Mouse (Mus musculus) ES-Bruce4 (cell line): Measurements from ENCODE around the gene Vipas39. TPM values are rescaled to one million over a fixed set of nuclear protein-coding genes. Genes with fewer than 3 reads are reported as not detected.
"Not testable (repeated sequence)": the region's sequence is repeated elsewhere in the genome, so short reads cannot be mapped to it uniquely, and the experiment has no call there.

Experiments
- H3K27ac ChIP-seq: 2 replicates; pipeline ENCODE4 v1.5.1; 2012; ENCODE audit warnings: low read length, inconsistent platforms; ENCODE audit not compliant: insufficient read depth
- H3K27me3 ChIP-seq: 2 replicates; pipeline ENCODE4 v1.6.1; 2012; ENCODE audit warnings: mild to moderate bottlenecking, low read length, inconsistent platforms; ENCODE audit not compliant: control insufficient read depth, poor library complexity, insufficient read depth, severe bottlenecking
- H3K36me3 ChIP-seq: 2 replicates; pipeline ENCODE4 v1.6.1; 2012; ENCODE audit warnings: inconsistent platforms, mild to moderate bottlenecking, low read length, moderate library complexity; ENCODE audit not compliant: control insufficient read depth, poor library complexity, insufficient read depth, severe bottlenecking
- H3K4me1 ChIP-seq: one replicate; pipeline ENCODE4 v1.8.1; 2011; ENCODE audit warnings: low read length; ENCODE audit not compliant: control insufficient read depth, insufficient read depth
- H3K4me3 ChIP-seq: 2 replicates; pipeline ENCODE4 v1.5.1; 2011; ENCODE audit warnings: low read depth, mild to moderate bottlenecking, low read length
- H3K9ac ChIP-seq: 2 replicates; pipeline ENCODE4 v1.6.1; 2012; ENCODE audit warnings: low read depth, mild to moderate bottlenecking, inconsistent platforms; ENCODE audit not compliant: poor library complexity, severe bottlenecking
- H3K9me3 ChIP-seq: replicated peaks from 2 replicates; pipeline ENCODE4 v1.6.1; 2012; ENCODE audit warnings: mild to moderate bottlenecking, low read length, inconsistent platforms; ENCODE audit not compliant: control insufficient read depth, poor library complexity, insufficient read depth, severe bottlenecking
- CTCF ChIP-seq: IDR thresholded peaks from one replicate; pipeline ENCODE4 v1.8.1; 2011; ENCODE audit warnings: low read depth, low read length
- EP300 ChIP-seq: IDR thresholded peaks from 2 replicates; pipeline ENCODE4 v1.6.1; 2011; ENCODE audit warnings: low read depth, low read length; ENCODE audit not compliant: insufficient read depth
- POLR2A ChIP-seq: IDR thresholded peaks from one replicate; pipeline ENCODE4 v1.8.1; 2011; ENCODE audit warnings: low read length; ENCODE audit not compliant: insufficient read depth
- polyA plus RNA-seq: library from polyadenylated mRNA; stranded (reverse); fragments of >200 nt; gene quantifications from 2 replicates; pipeline ENCODE4 v1.2.4, GENCODE M21; 2011; ENCODE audit warnings: low read depth; ENCODE audit not compliant: missing spikeins, insufficient read depth, insufficient read length

The Vipas39 gene
- polyA plus RNA-seq, result 31.0 and 33.8 TPM in 2 replicates

GRCm38 (mm10) chr12:87266108-87266826, at the start of gene Vipas39, which contains the start of gene Ahsa1:
Gene Vipas39 (minus strand): TSS chr12:87266256.
Gene Ahsa1 (plus strand): TSS chr12:87266479.
- H3K4me1 ChIP-seq, result no peaks in the 10 kb centered on the region
- H3K4me3 ChIP-seq, result peak within 1 kb of the TSS; percentile 78
- H3K9me3 ChIP-seq, result no peaks in the 10 kb centered on the region
- TF ChIP-seq POLR2A (peak; percentile 95), EP300 (no peak), CTCF (no peak)
- peak within 1 kb of the TSS; percentile 66 for H3K27ac ChIP-seq
- no peaks in the 10 kb centered on the region for H3K27me3 ChIP-seq
- peak within 1 kb of the TSS; percentile 55 for H3K9ac ChIP-seq
- H3K36me3 ChIP-seq, result peaks cover 28% of the 10 kb centered on the region

GRCm38 (mm10) chr12:87313098-87313497, 47.0 kb upstream of the Vipas39 start:
- peaks cover 25% of the 10 kb centered on the region for H3K36me3 ChIP-seq
- H3K9me3 ChIP-seq, result no peaks in the 10 kb centered on the region
- H3K4me1 ChIP-seq, result peaks cover 4% of the 10 kb centered on the region
- peak; percentile 64; the same call in 1 of the 2 replicates for TF ChIP-seq EP300
- TF ChIP-seq CTCF, result no peak
- H3K27me3 ChIP-seq, result no peaks in the 10 kb centered on the region
- no peak overlapping the region for H3K4me3 ChIP-seq
- H3K9ac ChIP-seq, result no peak overlapping the region
- peak overlapping the region; percentile 64; the same call in 1 of the 2 replicates for H3K27ac ChIP-seq

- peaks cover 18% of the 10 kb centered on the region for H3K36me3 ChIP-seq
- H3K27me3 ChIP-seq, H3K27ac ChIP-seq, H3K9ac ChIP-seq, H3K9me3 ChIP-seq, H3K4me3 ChIP-seq, H3K4me1 ChIP-seq: not testable (repeated sequence)
These were observed 40.5 kb upstream of the Vipas39 start for GRCm38 (mm10) chr12:87306584-87306844.

- Histone ChIP-seq H3K27me3 (no peaks in the 10 kb centered on the region), H3K27ac (no peak overlapping the region), H3K9ac (no peak overlapping the region), H3K4me1 (peaks cover 2% of the 10 kb centered on the region), H3K4me3 (no peak overlapping the region), H3K9me3 (no peaks in the 10 kb centered on the region), H3K36me3 (peaks cover 16% of the 10 kb centered on the region)
- no peak for TF ChIP-seq CTCF
- TF ChIP-seq EP300, result no peak
- TF ChIP-seq POLR2A, result no peak
These were observed 39.9 kb upstream of the Vipas39 start for GRCm38 (mm10) chr12:87305767-87306583.

GRCm38 (mm10) chr12:87301189-87301588, 35.1 kb upstream of the Vipas39 start:
- no peak overlapping the region for H3K4me3 ChIP-seq
- no peaks in the 10 kb centered on the region for H3K36me3 ChIP-seq
- peaks cover 2% of the 10 kb centered on the region for H3K27me3 ChIP-seq
- no peak overlapping the region for H3K27ac ChIP-seq
- TF ChIP-seq CTCF, result no peak
- TF ChIP-seq EP300, result no peak
- no peak for TF ChIP-seq POLR2A
- H3K9ac ChIP-seq, result no peak overlapping the region
- H3K4me1 ChIP-seq, result peaks cover 2% of the 10 kb centered on the region
- H3K9me3 ChIP-seq, result no peaks in the 10 kb centered on the region

GRCm38 (mm10) chr12:87300441-87300690, 34.3 kb upstream of the Vipas39 start:
- H3K27ac ChIP-seq, result no peak overlapping the region
- TF ChIP-seq CTCF (no peak), EP300 (no peak), POLR2A (no peak)

More at GRCm38 (mm10) chr12:87300441-87300690, 34.3 kb upstream of the Vipas39 start:
- Histone ChIP-seq H3K27me3 (peaks cover 2% of the 10 kb centered on the region), H3K4me3 (peak overlapping the region; percentile 70), H3K36me3 (no peaks in the 10 kb centered on the region), H3K4me1 (no peaks in the 10 kb centered on the region), H3K9ac (peak overlapping the region; percentile 75), H3K9me3 (no peaks in the 10 kb centered on the region)
